Mouse (Mus musculus) ES-Bruce4 (cell line): Measurements from ENCODE around the gene Syf2. TPM values are rescaled to one million over a fixed set of nuclear protein-coding genes. Genes with fewer than 3 reads are reported as not detected.
A peak's percentile ranks its signal among the peaks of the same experiment; 100 is the strongest.

Experiments
- H3K27ac ChIP-seq: 2 replicates; pipeline ENCODE4 v1.5.1; 2012; ENCODE audit warnings: low read length, inconsistent platforms; ENCODE audit not compliant: insufficient read depth
- H3K27me3 ChIP-seq: 2 replicates; pipeline ENCODE4 v1.6.1; 2012; ENCODE audit warnings: mild to moderate bottlenecking, low read length, inconsistent platforms; ENCODE audit not compliant: control insufficient read depth, poor library complexity, insufficient read depth, severe bottlenecking
- H3K36me3 ChIP-seq: 2 replicates; pipeline ENCODE4 v1.6.1; 2012; ENCODE audit warnings: inconsistent platforms, mild to moderate bottlenecking, low read length, moderate library complexity; ENCODE audit not compliant: control insufficient read depth, poor library complexity, insufficient read depth, severe bottlenecking
- H3K4me1 ChIP-seq: one replicate; pipeline ENCODE4 v1.8.1; 2011; ENCODE audit warnings: low read length; ENCODE audit not compliant: control insufficient read depth, insufficient read depth
- H3K4me3 ChIP-seq: 2 replicates; pipeline ENCODE4 v1.5.1; 2011; ENCODE audit warnings: low read depth, mild to moderate bottlenecking, low read length
- H3K9ac ChIP-seq: 2 replicates; pipeline ENCODE4 v1.6.1; 2012; ENCODE audit warnings: low read depth, mild to moderate bottlenecking, inconsistent platforms; ENCODE audit not compliant: poor library complexity, severe bottlenecking
- H3K9me3 ChIP-seq: replicated peaks from 2 replicates; pipeline ENCODE4 v1.6.1; 2012; ENCODE audit warnings: mild to moderate bottlenecking, low read length, inconsistent platforms; ENCODE audit not compliant: control insufficient read depth, poor library complexity, insufficient read depth, severe bottlenecking
- CTCF ChIP-seq: IDR thresholded peaks from one replicate; pipeline ENCODE4 v1.8.1; 2011; ENCODE audit warnings: low read depth, low read length
- EP300 ChIP-seq: IDR thresholded peaks from 2 replicates; pipeline ENCODE4 v1.6.1; 2011; ENCODE audit warnings: low read depth, low read length; ENCODE audit not compliant: insufficient read depth
- POLR2A ChIP-seq: IDR thresholded peaks from one replicate; pipeline ENCODE4 v1.8.1; 2011; ENCODE audit warnings: low read length; ENCODE audit not compliant: insufficient read depth
- polyA plus RNA-seq: library from polyadenylated mRNA; stranded (reverse); fragments of >200 nt; gene quantifications from 2 replicates; pipeline ENCODE4 v1.2.4, GENCODE M21; 2011; ENCODE audit warnings: low read depth; ENCODE audit not compliant: missing spikeins, insufficient read depth, insufficient read length

The Syf2 gene
- polyA plus RNA-seq, 1 experiment, result 53.3 TPM

GRCm38 (mm10) chr4:134922111-134922924, 8.4 kb upstream of the Syf2 start:
- Histone ChIP-seq H3K4me1 (no peaks in the 10 kb centered on the region), H3K36me3 (peaks cover 30% of the 10 kb centered on the region), H3K27ac (peak overlapping the region; percentile 84), H3K9me3 (no peaks in the 10 kb centered on the region), H3K9ac (peak overlapping the region; percentile 78), H3K27me3 (no peaks in the 10 kb centered on the region), H3K4me3 (peak overlapping the region; percentile 75)
- no peak for TF ChIP-seq EP300
- no peak for TF ChIP-seq CTCF
- TF ChIP-seq POLR2A, result no peak

GRCm38 (mm10) chr4:134922925-134923244, 7.8 kb upstream of the Syf2 start:
- Histone ChIP-seq H3K4me1 (no peaks in the 10 kb centered on the region), H3K9me3 (no peaks in the 10 kb centered on the region), H3K27me3 (no peaks in the 10 kb centered on the region), H3K27ac (peak overlapping the region; percentile 84), H3K9ac (peak overlapping the region; percentile 78), H3K4me3 (peak overlapping the region; percentile 75), H3K36me3 (peaks cover 36% of the 10 kb centered on the region)
- no peak for TF ChIP-seq POLR2A
- TF ChIP-seq EP300, result peak; percentile 41; the same call in 1 of the 2 replicates

GRCm38 (mm10) chr4:134923258-134924018, 7.3 kb upstream of the Syf2 start, which contains the start of gene Rsrp1:
Gene Rsrp1 (plus strand): TSS chr4:134923592.
- peak within 1 kb of the TSS; percentile 78 for H3K9ac ChIP-seq

GRCm38 (mm10) chr4:134924019-134924741, 6.5 kb upstream of the Syf2 start:
- H3K27ac ChIP-seq, result peak overlapping the region; percentile 55
- H3K4me3 ChIP-seq, result peak overlapping the region; percentile 95
- H3K9me3 ChIP-seq, result no peaks in the 10 kb centered on the region
- H3K9ac ChIP-seq, result peak overlapping the region; percentile 78
- no peaks in the 10 kb centered on the region for H3K4me1 ChIP-seq
- H3K36me3 ChIP-seq, result peaks cover 41% of the 10 kb centered on the region
- H3K27me3 ChIP-seq, result no peaks in the 10 kb centered on the region
- TF ChIP-seq CTCF, result no peak
- TF ChIP-seq EP300, result no peak
- no peak for TF ChIP-seq POLR2A

More at GRCm38 (mm10) chr4:134923258-134924018, 7.3 kb upstream of the Syf2 start, which contains the start of gene Rsrp1:
- H3K4me1 ChIP-seq, result no peaks in the 10 kb centered on the region
- H3K9me3 ChIP-seq, result no peaks in the 10 kb centered on the region
- H3K4me3 ChIP-seq, result peak within 1 kb of the TSS; percentile 95
- TF ChIP-seq POLR2A (peak; percentile 99), EP300 (0 out of 2 replicates have a peak, but pooled peaks have one; percentile 37), CTCF (no peak)
- H3K27me3 ChIP-seq, result no peaks in the 10 kb centered on the region
- H3K27ac ChIP-seq, result peak within 1 kb of the TSS; percentile 84
- peaks cover 41% of the 10 kb centered on the region for H3K36me3 ChIP-seq

- no peaks in the 10 kb centered on the region for H3K27me3 ChIP-seq
- no peaks in the 10 kb centered on the region for H3K4me1 ChIP-seq
- peaks cover 41% of the 10 kb centered on the region for H3K36me3 ChIP-seq
- no peak overlapping the region for H3K9ac ChIP-seq
- TF ChIP-seq POLR2A, result no peak
- TF ChIP-seq EP300, result no peak
- TF ChIP-seq CTCF, result no peak
- H3K27ac ChIP-seq, result no peak overlapping the region
- H3K4me3 ChIP-seq, result peak overlapping the region; percentile 41
- H3K9me3 ChIP-seq, result no peaks in the 10 kb centered on the region
These were observed 5.5 kb upstream of the Syf2 start for GRCm38 (mm10) chr4:134925206-134925605.
